Mouse (Mus musculus): ENCODE data around the gene Cand2.

DNA sequence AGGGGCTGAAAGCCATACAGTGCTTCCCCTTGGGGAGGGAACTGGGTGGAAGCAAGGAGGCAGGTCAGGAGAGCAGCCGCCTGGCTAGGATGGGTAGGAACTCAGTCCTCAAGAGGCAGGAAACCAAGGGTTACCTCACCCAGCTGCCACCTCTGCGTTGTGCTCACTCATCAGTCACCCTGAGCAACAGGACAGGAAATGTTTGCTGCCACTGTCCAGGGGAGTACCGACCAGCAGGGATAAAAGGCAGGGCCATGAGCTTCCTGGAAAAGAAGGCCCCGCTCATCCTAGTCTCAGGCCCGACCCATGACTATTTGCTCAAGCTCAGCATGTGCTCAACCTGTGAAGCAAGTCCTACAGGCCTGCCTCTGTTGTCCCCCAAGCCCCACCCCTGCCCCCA, 14.9 kb upstream of the Cand2 start:
- TF ChIP-seq CTCF (IDR thresholded peaks at IDR 0.05; ENCODE audit: low read depth) = no peak
- no peak for TF ChIP-seq EP300 (IDR thresholded peaks at IDR 0.05; ENCODE audit: low read depth)
